Mouse (Mus musculus) stomach, postnatal 0 days (tissue): ENCODE measurements around the gene Pnp.

Source experiments
- CTCF ChIP-seq: IDR thresholded peaks from 2 replicates; pipeline ENCODE4 v1.5.1; 2016; ENCODE audit warnings: antibody characterized with exemption, low read depth, mild to moderate bottlenecking, moderate library complexity
- EP300 ChIP-seq: optimal IDR thresholded peaks from 2 replicates; pipeline ENCODE3; 2016; ENCODE audit warnings: antibody characterized with exemption

DNA sequence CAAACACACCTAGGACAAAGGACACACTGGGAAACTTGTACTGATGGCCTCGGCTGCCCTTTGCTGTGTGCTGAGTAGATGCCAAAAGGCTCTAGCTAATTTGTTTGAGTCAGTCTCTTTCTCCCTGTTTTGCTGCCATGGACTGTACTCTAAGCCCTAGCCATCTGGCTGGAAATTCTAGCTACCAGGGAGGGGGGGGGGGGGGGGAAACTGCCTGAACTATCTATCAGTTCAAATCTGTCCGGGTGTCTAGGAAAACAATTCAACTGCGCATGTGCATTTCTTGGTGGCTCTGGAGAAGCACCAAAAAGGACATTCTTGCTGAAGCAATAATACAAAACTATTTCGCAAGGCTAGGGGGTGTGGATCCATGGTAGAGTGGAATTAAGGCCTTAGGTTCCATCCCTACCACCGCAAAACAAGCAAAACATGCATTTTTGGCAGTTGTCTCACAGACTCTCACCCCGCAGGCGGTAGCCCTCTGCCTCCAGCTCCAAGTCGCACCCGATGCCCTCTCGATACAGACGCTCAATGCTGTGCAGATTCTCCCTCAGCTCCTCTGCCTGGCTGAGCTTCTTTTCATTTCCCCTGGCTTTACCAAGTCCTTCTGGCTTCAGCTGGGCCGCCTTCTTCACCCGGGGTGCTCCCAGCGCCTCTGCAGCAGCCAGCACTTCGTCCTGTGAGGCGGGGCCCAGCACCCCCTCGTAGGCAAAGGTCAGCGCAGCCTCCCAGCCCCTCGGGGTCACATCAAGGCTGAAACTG, 34.7 kb upstream of the Pnp start:
- TF ChIP-seq CTCF (no peak), EP300 (no peak)
